Mouse (Mus musculus): ENCODE results near the gene Rbp7. TPM values are rescaled to one million over a fixed set of nuclear protein-coding genes. Genes with fewer than 3 reads are reported as not detected.
A peak's percentile ranks its signal among the peaks of the same experiment; 100 is the strongest.
"Not testable (repeated sequence)": the region's sequence is repeated elsewhere in the genome, so short reads cannot be mapped to it uniquely, and the experiment has no call there.

The Rbp7 gene
- polyA plus RNA-seq, 1 experiment from 2014 or later: 14.6 TPM

GRCm38 (mm10) chr4:149445868-149446267 is 8.9 kb downstream of the Rbp7 start:
- Histone ChIP-seq H3K9me3 (replicated peaks; ENCODE audit: control insufficient read depth, low read length) (no peaks in the 10 kb centered on the region), H3K27ac (ENCODE audit: low read length) (peak overlapping the region; percentile 92), H3K4me2 (ENCODE audit: low read depth, low read length) (peak overlapping the region; percentile 80), H3K4me1 (ENCODE audit: control insufficient read depth, insufficient read depth, low read length) (peaks cover 13% of the 10 kb centered on the region), H3K36me3 (ENCODE audit: control insufficient read depth, insufficient read depth) (no peaks in the 10 kb centered on the region), H3K27me3 (ENCODE audit: control insufficient read depth, insufficient read depth, low read length) (no peaks in the 10 kb centered on the region), H3K9ac (ENCODE audit: low read length) (peak overlapping the region; percentile 78), H3K4me3 (ENCODE audit: low read length) (peak overlapping the region; percentile 50)
- WGBS: 5% methylated on average over 11 of the region's 11 CpGs
- peak; percentile 49 for ATAC-seq (replicated peaks; ENCODE audit: extremely low read depth, insufficient read depth, low FRiP score)

DNA sequence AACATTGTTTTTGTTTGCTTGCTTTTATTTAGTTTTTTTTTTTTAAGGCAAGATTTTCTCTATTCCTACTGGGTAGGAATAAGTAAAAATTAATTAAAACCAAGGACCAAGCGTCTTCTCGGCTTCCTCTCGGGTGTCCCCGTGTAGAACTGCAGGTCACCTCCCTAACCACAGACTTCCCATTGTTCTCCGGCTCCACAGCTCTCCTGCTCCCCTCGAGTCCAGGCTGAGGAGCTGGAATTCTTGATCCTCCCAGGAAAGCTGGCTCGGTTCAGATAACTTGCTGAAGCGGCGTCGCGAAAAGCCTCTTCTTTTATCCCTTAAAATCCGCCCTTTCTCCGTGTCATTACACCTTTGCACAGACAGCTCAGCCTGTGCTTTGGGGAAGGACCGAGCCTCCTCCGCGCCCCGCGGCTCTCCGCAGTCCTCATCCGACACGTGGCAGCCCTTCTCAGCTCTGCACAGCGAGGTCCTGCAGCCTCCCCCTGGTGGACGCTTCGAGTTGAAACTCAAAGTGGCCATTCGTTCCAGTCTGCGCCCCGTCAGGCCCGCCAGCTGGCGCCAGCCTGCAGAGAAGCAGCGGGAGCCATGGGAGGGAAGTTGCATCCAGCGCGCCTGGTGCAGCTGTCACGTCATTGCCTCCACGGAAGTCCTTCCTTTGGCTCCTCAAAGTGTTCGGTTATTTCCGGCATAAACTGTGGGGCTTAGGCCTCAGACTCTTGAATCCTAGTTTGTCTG is 9.6 kb downstream of the Rbp7 start:
- peak overlapping the region; percentile 92 for H3K27ac ChIP-seq (ENCODE audit: low read length)
- peak overlapping the region; percentile 78 for H3K9ac ChIP-seq (ENCODE audit: low read length)
- peak overlapping the region; percentile 80 for H3K4me2 ChIP-seq (ENCODE audit: low read depth, low read length)
- H3K27me3 ChIP-seq (ENCODE audit: control insufficient read depth, insufficient read depth, low read length): no peaks in the 10 kb centered on the region
- no peaks in the 10 kb centered on the region for H3K36me3 ChIP-seq (ENCODE audit: control insufficient read depth, insufficient read depth)
- no peaks in the 10 kb centered on the region for H3K9me3 ChIP-seq (replicated peaks; ENCODE audit: control insufficient read depth, low read length)
- H3K4me3 ChIP-seq (ENCODE audit: low read length): peak overlapping the region; percentile 50
- ATAC-seq (replicated peaks; ENCODE audit: extremely low read depth, insufficient read depth, low FRiP score): peak; percentile 96
- under 1% methylated on average over 36 of the region's 36 CpGs for WGBS
- H3K4me1 ChIP-seq (ENCODE audit: control insufficient read depth, insufficient read depth, low read length): peaks cover 13% of the 10 kb centered on the region

DNA sequence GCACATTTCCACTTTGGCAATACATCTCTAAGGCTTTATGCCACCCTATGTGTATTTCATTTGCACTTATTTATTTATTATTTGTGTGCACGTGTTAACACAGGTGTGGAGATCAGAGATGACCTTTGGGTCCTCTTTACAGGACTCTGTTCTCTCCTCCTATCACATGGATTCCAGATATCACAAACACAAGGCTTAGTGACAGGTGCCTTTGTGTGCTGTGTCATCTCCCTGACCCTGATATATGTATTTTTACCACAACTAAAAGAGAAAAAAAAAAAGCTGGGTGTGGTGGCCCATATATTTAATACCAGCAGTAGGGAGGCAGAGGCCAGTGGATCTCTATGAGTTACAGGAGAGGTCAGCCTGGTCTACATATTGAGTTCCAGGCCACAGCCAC is 10.3 kb downstream of the Rbp7 start:
- H3K4me3 ChIP-seq (ENCODE audit: low read length): no peak overlapping the region
- no peaks in the 10 kb centered on the region for H3K27me3 ChIP-seq (ENCODE audit: control insufficient read depth, insufficient read depth, low read length)
- H3K36me3 ChIP-seq (ENCODE audit: control insufficient read depth, insufficient read depth): no peaks in the 10 kb centered on the region
- peak overlapping the region; percentile 92; the same call in 1 of the 2 replicates for H3K27ac ChIP-seq (ENCODE audit: low read length)
- no peaks in the 10 kb centered on the region for H3K9me3 ChIP-seq (replicated peaks; ENCODE audit: control insufficient read depth, low read length)
- peaks cover 13% of the 10 kb centered on the region for H3K4me1 ChIP-seq (ENCODE audit: control insufficient read depth, insufficient read depth, low read length)
- whole genome bisulfite sequencing: 44% methylated on average over 1 of the region's 1 CpGs
- no peak overlapping the region for H3K9ac ChIP-seq (ENCODE audit: low read length)
- H3K4me2 ChIP-seq (ENCODE audit: low read depth, low read length): no peak overlapping the region
- no peak for ATAC-seq (replicated peaks; ENCODE audit: extremely low read depth, insufficient read depth, low FRiP score)

- H3K27me3 ChIP-seq (ENCODE audit: control insufficient read depth, insufficient read depth, low read length): no peaks in the 10 kb centered on the region
- ATAC-seq (replicated peaks; ENCODE audit: extremely low read depth, insufficient read depth, low FRiP score): no peak
- H3K4me1 ChIP-seq (ENCODE audit: control insufficient read depth, insufficient read depth, low read length): peaks cover 13% of the 10 kb centered on the region
- H3K36me3 ChIP-seq (ENCODE audit: control insufficient read depth, insufficient read depth): no peaks in the 10 kb centered on the region
- no peak overlapping the region for H3K9ac ChIP-seq (ENCODE audit: low read length)
- H3K4me3 ChIP-seq (ENCODE audit: low read length): no peak overlapping the region
- peak overlapping the region; percentile 32 for H3K27ac ChIP-seq (ENCODE audit: low read length)
- H3K4me2 ChIP-seq (ENCODE audit: low read depth, low read length): no peak overlapping the region
- 23% methylated on average over 3 of the region's 3 CpGs for WGBS
- no peaks in the 10 kb centered on the region for H3K9me3 ChIP-seq (replicated peaks; ENCODE audit: control insufficient read depth, low read length)
These were observed 12.3 kb downstream of the Rbp7 start for GRCm38 (mm10) chr4:149442436-149442835.

GRCm38 (mm10) chr4:149440576-149440975 is 14.2 kb downstream of the Rbp7 start:
- Histone ChIP-seq H3K4me2 (ENCODE audit: low read depth, low read length) (no peak overlapping the region), H3K27me3 (ENCODE audit: control insufficient read depth, insufficient read depth, low read length) (no peaks in the 10 kb centered on the region), H3K4me3 (ENCODE audit: low read length) (no peak overlapping the region), H3K9ac (ENCODE audit: low read length) (no peak overlapping the region), H3K27ac (ENCODE audit: low read length) (no peak overlapping the region), H3K9me3 (replicated peaks; ENCODE audit: control insufficient read depth, low read length) (no peaks in the 10 kb centered on the region), H3K36me3 (ENCODE audit: control insufficient read depth, insufficient read depth) (no peaks in the 10 kb centered on the region), H3K4me1 (ENCODE audit: control insufficient read depth, insufficient read depth, low read length) (peaks cover 9% of the 10 kb centered on the region)
- WGBS: 61% methylated on average over 8 of the region's 8 CpGs
- ATAC-seq (replicated peaks; ENCODE audit: extremely low read depth, insufficient read depth, low FRiP score): no peak

- not testable (repeated sequence) for H3K4me3 ChIP-seq (ENCODE audit: low read length); ATAC-seq (replicated peaks; ENCODE audit: extremely low read depth, insufficient read depth, low FRiP score); H3K27ac ChIP-seq (ENCODE audit: low read length); H3K9ac ChIP-seq (ENCODE audit: low read length); H3K4me2 ChIP-seq (ENCODE audit: low read depth, low read length); H3K27me3 ChIP-seq (ENCODE audit: control insufficient read depth, insufficient read depth, low read length); H3K9me3 ChIP-seq (replicated peaks; ENCODE audit: control insufficient read depth, low read length); H3K36me3 ChIP-seq (ENCODE audit: control insufficient read depth, insufficient read depth); H3K4me1 ChIP-seq (ENCODE audit: control insufficient read depth, insufficient read depth, low read length)
- 71% methylated on average over 1 of the region's 1 CpGs for WGBS
These were observed 22.9 kb downstream of the Rbp7 start for GRCm38 (mm10) chr4:149431887-149432286.

GRCm38 (mm10) chr4:149429592-149429991 is 25.2 kb downstream of the Rbp7 start:
- Histone ChIP-seq H3K4me1 (ENCODE audit: control insufficient read depth, insufficient read depth, low read length) (0 out of 2 replicates have a peak, but pooled peaks cover 6% of the 10 kb centered on the region), H3K27me3 (ENCODE audit: control insufficient read depth, insufficient read depth, low read length) (no peaks in the 10 kb centered on the region), H3K9ac (ENCODE audit: low read length) (no peak overlapping the region), H3K4me3 (ENCODE audit: low read length) (no peak overlapping the region), H3K27ac (ENCODE audit: low read length) (no peak overlapping the region), H3K36me3 (ENCODE audit: control insufficient read depth, insufficient read depth) (no peaks in the 10 kb centered on the region), H3K9me3 (replicated peaks; ENCODE audit: control insufficient read depth, low read length) (no peaks in the 10 kb centered on the region), H3K4me2 (ENCODE audit: low read depth, low read length) (no peak overlapping the region)
- no peak for ATAC-seq (replicated peaks; ENCODE audit: extremely low read depth, insufficient read depth, low FRiP score)
- WGBS: 81% methylated on average over 5 of the region's 5 CpGs

DNA sequence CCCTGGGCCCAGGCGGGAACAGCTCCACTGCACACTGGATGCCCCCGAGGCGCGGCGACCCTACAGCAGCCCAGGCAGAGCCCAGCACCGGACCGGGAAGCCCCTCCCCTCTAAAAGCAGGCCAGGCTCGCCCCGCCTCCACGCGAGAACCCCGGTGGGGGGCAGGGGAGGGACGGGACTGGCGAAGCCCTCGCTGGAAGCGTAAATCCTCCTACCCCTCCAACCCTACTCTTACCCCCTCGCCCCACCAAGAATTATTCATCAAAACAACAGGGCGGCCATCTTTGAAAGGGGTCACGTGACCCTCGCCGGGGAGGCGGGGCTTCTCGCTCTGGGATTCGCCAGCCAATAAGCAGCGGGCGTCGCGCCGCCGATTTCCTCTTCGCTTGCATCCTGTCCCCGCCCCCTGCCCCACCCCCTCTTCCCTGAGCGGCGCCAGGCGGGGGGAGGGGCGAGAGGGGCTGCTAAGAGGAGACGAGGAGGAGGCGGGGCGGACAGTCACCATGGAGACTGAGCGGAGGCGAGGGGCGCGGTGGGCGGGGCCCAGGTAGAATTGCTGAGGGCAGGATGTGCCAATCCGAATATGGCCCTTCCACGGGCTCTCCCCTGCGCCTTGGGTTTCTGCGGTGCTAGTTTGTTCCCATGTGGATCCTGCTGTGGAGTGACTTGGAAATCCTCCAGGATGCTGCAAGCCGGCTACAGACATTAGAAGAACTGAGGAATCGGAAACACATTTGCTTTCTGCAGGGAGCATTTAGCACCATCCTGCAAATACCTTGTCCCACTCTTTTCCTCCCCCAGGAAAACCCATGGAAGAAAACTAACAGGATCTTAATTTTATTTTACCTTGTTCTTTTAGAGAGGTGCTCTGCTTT is 28.2 kb downstream of the Rbp7 start, which contains the start of gene Ube4b:
Gene Ube4b, minus strand, starts transcription at position 425 of the 875 bp plus-strand sequence.
- Histone ChIP-seq H3K9ac (ENCODE audit: low read length) (peak within 1 kb of the TSS; percentile 92), H3K27ac (ENCODE audit: low read length) (peak within 1 kb of the TSS; percentile 99), H3K4me1 (ENCODE audit: control insufficient read depth, insufficient read depth, low read length) (peaks cover 13% of the 10 kb centered on the region), H3K27me3 (ENCODE audit: control insufficient read depth, insufficient read depth, low read length) (no peaks in the 10 kb centered on the region), H3K4me2 (ENCODE audit: low read depth, low read length) (peak within 1 kb of the TSS; percentile 68), H3K9me3 (replicated peaks; ENCODE audit: control insufficient read depth, low read length) (no peaks in the 10 kb centered on the region), H3K36me3 (ENCODE audit: control insufficient read depth, insufficient read depth) (no peaks in the 10 kb centered on the region), H3K4me3 (ENCODE audit: low read length) (peak within 1 kb of the TSS; percentile 84)
- ATAC-seq (replicated peaks; ENCODE audit: extremely low read depth, insufficient read depth, low FRiP score): peak; percentile 95
- under 1% methylated on average over 48 of the region's 50 CpGs for WGBS
